Mouse (Mus musculus) midbrain, embryonic 14.5 days (tissue): ENCODE data around the gene Samd8. TPM values are rescaled to one million over a fixed set of nuclear protein-coding genes. Genes with fewer than 3 reads are reported as not detected.
A peak's percentile ranks its signal among the peaks of the same experiment; 100 is the strongest.

Experiments used
- ATAC-seq: fragments of 200-750 bp; cut with Nextera tagmentation; 2 replicates; pipeline ENCODE4 v1.8.0; 2017; ENCODE audit warnings: moderate number of reproducible peaks, moderate library complexity; ENCODE audit not compliant: low FRiP score, low TSS enrichment
- DNase-seq: peaks from one replicate; pipeline ENCODE4 v3.0.0-alpha.2; 2015
- H3K27ac ChIP-seq: fragments of 300-500 bp; sonication (generic); replicated peaks from 2 replicates; pipeline ENCODE4 v1.5.1; 2014; ENCODE audit warnings: mild to moderate bottlenecking, low read depth, low read length, moderate library complexity
- H3K27me3 ChIP-seq: fragments of 300-500 bp; sonication (generic); 2 replicates; pipeline ENCODE4 v1.6.1; 2014; ENCODE audit warnings: low read length, control low read depth, mixed read lengths; ENCODE audit not compliant: control insufficient read depth, insufficient read depth
- H3K36me3 ChIP-seq: fragments of 300-500 bp; sonication (generic); 2 replicates; pipeline ENCODE4 v1.6.1; 2014; ENCODE audit warnings: low read length, control low read depth; ENCODE audit not compliant: control insufficient read depth, insufficient read depth
- H3K4me1 ChIP-seq: fragments of 300-500 bp; sonication (generic); 2 replicates; pipeline ENCODE4 v1.6.1; 2014; ENCODE audit warnings: mild to moderate bottlenecking, antibody characterized with exemption, low read length, control low read depth; ENCODE audit not compliant: control insufficient read depth, insufficient read depth
- H3K4me2 ChIP-seq: fragments of 300-500 bp; sonication (generic); 2 replicates; pipeline ENCODE4 v1.6.1; 2014; ENCODE audit warnings: mild to moderate bottlenecking, low read length, moderate library complexity
- H3K4me3 ChIP-seq: fragments of 300-500 bp; sonication (generic); replicated peaks from 2 replicates; pipeline ENCODE4 v1.5.1; 2014; ENCODE audit warnings: low read depth, low read length
- H3K9ac ChIP-seq: fragments of 300-500 bp; sonication (generic); replicated peaks from 2 replicates; pipeline ENCODE4 v1.6.1; 2014; ENCODE audit warnings: mild to moderate bottlenecking, low read length, moderate library complexity
- H3K9me3 ChIP-seq: fragments of 300-500 bp; sonication (generic); 2 replicates; pipeline ENCODE4 v1.6.1; 2016; ENCODE audit warnings: low read length, control low read depth, mixed read lengths; ENCODE audit not compliant: control insufficient read depth
- WGBS: fragments of 180-500 bp; shearing (Covaris S2); extraction: QIAGEN DNeasy Blood & Tissue Kit; methylation state at CpG from one replicate; pipeline ENCODE4 v1.1.7; 2014; 5-methylcytosine and 5-hydroxymethylcytosine counted together
- polyA plus RNA-seq: library from polyadenylated mRNA; unstranded; fragments of >200 nt; fragmentation: Nextera tagmentation; extraction: Ambion mirVana; gene quantifications from 2 replicates; pipeline ENCODE4 v1.2.1, GENCODE M21; 2014

Gene Samd8
- polyA plus RNA-seq, 1 experiment from 2014 or later = 23.4 TPM

DNA sequence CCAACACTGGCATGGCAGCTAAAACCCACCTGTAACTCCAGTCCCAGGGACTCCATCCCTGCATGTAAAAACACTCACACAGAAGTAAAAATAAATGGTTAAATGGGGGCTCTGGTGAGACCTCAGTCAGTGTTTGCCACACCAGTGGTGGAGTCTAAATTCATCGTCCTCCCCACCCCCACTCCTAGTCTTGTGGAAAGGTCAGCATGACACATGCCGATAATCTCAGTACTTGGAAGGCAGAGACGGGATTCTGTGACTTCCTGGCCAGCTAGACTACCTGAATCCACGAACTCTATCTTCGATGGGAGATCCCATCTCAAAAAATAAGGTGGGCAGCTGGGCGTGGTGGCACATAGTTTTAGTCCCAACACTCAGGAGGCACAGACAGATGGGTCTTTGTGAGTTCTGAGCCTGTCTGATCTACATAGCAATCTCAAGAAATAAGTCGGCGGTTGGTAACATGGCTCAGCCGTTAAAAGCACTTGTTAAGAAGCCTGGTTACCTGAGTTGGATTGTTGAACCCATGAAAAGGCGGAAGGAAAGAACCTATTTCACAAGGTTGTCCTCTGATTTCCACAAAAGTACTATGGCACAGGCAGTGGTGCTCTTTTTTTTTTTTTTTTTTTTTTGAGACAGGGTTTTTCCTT lies 61.5 kb downstream of the Samd8 start:
- no peak overlapping the region for H3K27ac ChIP-seq
- no peak overlapping the region for H3K9ac ChIP-seq
- H3K4me2 ChIP-seq = no peak overlapping the region
- H3K36me3 ChIP-seq = no peaks in the 10 kb centered on the region
- DNase-seq = no peak
- H3K27me3 ChIP-seq = no peaks in the 10 kb centered on the region
- 86% methylated on average over 10 of the region's 10 CpGs for WGBS
- H3K4me1 ChIP-seq = no peaks in the 10 kb centered on the region
- H3K9me3 ChIP-seq = no peaks in the 10 kb centered on the region
- H3K4me3 ChIP-seq = no peak overlapping the region
- no peak for ATAC-seq

GRCm38 (mm10) chr14:21812590-21813162 lies 62.3 kb downstream of the Samd8 start:
- H3K9ac ChIP-seq = no peak overlapping the region
- H3K9me3 ChIP-seq = no peaks in the 10 kb centered on the region
- no peak overlapping the region for H3K4me3 ChIP-seq
- H3K36me3 ChIP-seq = no peaks in the 10 kb centered on the region
- peak; percentile 67 for DNase-seq
- ATAC-seq = no peak
- no peaks in the 10 kb centered on the region for H3K4me1 ChIP-seq
- H3K27me3 ChIP-seq = no peaks in the 10 kb centered on the region
- WGBS = 25% methylated on average over 14 of the region's 14 CpGs
- H3K27ac ChIP-seq = no peak overlapping the region
- H3K4me2 ChIP-seq = no peak overlapping the region

- H3K27me3 ChIP-seq = no peaks in the 10 kb centered on the region
- no peaks in the 10 kb centered on the region for H3K36me3 ChIP-seq
- ATAC-seq (no peak), DNase-seq (no peak)
- H3K9me3 ChIP-seq = no peaks in the 10 kb centered on the region
- 89% methylated on average over 4 of the region's 4 CpGs for WGBS
- no peak overlapping the region for H3K4me3 ChIP-seq
- H3K4me1 ChIP-seq = no peaks in the 10 kb centered on the region
- H3K27ac ChIP-seq = no peak overlapping the region
- no peak overlapping the region for H3K4me2 ChIP-seq
- H3K9ac ChIP-seq = no peak overlapping the region
Measured at GRCm38 (mm10) chr14:21813216-21813615, 62.9 kb downstream of the Samd8 start.

DNA sequence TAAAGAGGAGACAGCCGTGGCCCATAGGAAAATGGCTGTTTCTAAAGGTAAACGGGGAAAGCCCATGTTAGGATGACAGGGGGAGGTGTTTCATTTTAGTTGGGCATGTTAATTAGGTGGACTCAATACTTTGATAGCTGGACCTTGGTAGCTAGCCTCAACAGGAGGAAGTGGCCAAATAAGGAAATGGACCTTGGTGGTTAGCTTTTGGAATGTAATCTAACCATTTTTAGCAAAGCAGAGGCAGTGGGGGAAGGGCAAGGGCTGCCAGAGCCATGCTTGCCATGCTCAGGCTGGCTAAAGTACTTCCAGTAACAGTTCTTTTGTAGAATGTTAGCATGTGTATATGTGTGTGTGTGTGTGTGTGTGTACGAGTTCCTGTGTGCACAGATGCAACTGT lies 63.5 kb downstream of the Samd8 start:
- no peak for ATAC-seq
- H3K4me2 ChIP-seq = no peak overlapping the region
- 87% methylated on average over 3 of the region's 3 CpGs for WGBS
- no peaks in the 10 kb centered on the region for H3K27me3 ChIP-seq
- no peak overlapping the region for H3K9ac ChIP-seq
- H3K9me3 ChIP-seq = no peaks in the 10 kb centered on the region
- H3K4me1 ChIP-seq = no peaks in the 10 kb centered on the region
- H3K36me3 ChIP-seq = no peaks in the 10 kb centered on the region
- no peak overlapping the region for H3K27ac ChIP-seq
- no peak overlapping the region for H3K4me3 ChIP-seq
- DNase-seq = no peak

GRCm38 (mm10) chr14:21814606-21815005 lies 64.3 kb downstream of the Samd8 start:
- Histone ChIP-seq H3K27ac (no peak overlapping the region), H3K4me1 (no peaks in the 10 kb centered on the region), H3K36me3 (no peaks in the 10 kb centered on the region), H3K9me3 (no peaks in the 10 kb centered on the region), H3K9ac (no peak overlapping the region), H3K27me3 (no peaks in the 10 kb centered on the region), H3K4me2 (no peak overlapping the region), H3K4me3 (no peak overlapping the region)
- DNase-seq (no peak), ATAC-seq (no peak)
- WGBS = 92% methylated on average over 4 of the region's 4 CpGs

- 83% methylated on average over 3 of the region's 3 CpGs for whole genome bisulfite sequencing
- no peak for ATAC-seq
Measured at GRCm38 (mm10) chr14:21816255-21816654, 65.9 kb downstream of the Samd8 start.

GRCm38 (mm10) chr14:21817453-21817852 lies 67.1 kb downstream of the Samd8 start:
- H3K36me3 ChIP-seq = no peaks in the 10 kb centered on the region
- DNase-seq = no peak
- H3K4me1 ChIP-seq = no peaks in the 10 kb centered on the region
- no peak overlapping the region for H3K9ac ChIP-seq
- H3K27ac ChIP-seq = no peak overlapping the region
- H3K4me3 ChIP-seq = no peak overlapping the region
- no peak overlapping the region for H3K4me2 ChIP-seq
- no peaks in the 10 kb centered on the region for H3K27me3 ChIP-seq
- no peak for ATAC-seq
- WGBS = 42% methylated on average over 4 of the region's 4 CpGs
- no peaks in the 10 kb centered on the region for H3K9me3 ChIP-seq

More at GRCm38 (mm10) chr14:21816255-21816654, 65.9 kb downstream of the Samd8 start:
- Histone ChIP-seq H3K9me3 (no peaks in the 10 kb centered on the region), H3K4me2 (no peak overlapping the region), H3K4me1 (no peaks in the 10 kb centered on the region), H3K9ac (no peak overlapping the region), H3K27me3 (no peaks in the 10 kb centered on the region), H3K4me3 (no peak overlapping the region), H3K36me3 (no peaks in the 10 kb centered on the region), H3K27ac (no peak overlapping the region)
- no peak for DNase-seq

DNA sequence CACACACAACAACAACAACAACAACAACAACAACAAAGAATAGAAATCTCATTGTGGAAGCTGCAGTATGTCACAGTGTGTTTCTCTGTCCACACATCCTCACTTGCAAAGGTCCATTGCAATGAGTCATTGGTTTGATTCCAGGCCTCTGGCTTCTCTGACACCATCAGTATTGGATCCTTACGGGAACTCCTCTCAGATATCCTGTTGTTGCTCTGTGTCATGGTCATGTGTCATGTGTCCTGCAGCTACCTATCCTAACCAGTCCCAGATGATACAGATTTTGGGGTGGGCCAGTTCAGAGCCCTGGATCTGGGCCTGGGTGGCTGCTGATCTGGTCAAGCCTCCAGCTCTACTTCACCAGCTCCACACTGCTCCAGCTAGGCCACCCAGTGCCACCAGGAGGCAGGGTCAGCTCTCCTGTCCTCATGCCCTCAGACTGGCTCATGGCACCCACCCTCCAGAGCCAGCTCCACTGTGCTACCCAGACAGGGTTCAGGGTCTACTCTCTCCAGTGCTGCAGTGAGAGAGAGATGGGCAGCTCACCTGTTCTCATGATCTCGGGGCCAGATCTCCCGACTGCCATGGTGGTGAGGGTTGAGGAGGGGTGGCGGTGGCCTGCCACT lies 70.7 kb downstream of the Samd8 start:
- DNase-seq = no peak
- H3K27ac ChIP-seq = no peak overlapping the region
- H3K36me3 ChIP-seq = no peaks in the 10 kb centered on the region
- no peak for ATAC-seq
- H3K27me3 ChIP-seq = no peaks in the 10 kb centered on the region
- H3K4me3 ChIP-seq = no peak overlapping the region
- no peaks in the 10 kb centered on the region for H3K9me3 ChIP-seq
- H3K4me2 ChIP-seq = no peak overlapping the region
- WGBS = 93% methylated on average over 4 of the region's 4 CpGs
- H3K9ac ChIP-seq = no peak overlapping the region
- H3K4me1 ChIP-seq = no peaks in the 10 kb centered on the region

DNA sequence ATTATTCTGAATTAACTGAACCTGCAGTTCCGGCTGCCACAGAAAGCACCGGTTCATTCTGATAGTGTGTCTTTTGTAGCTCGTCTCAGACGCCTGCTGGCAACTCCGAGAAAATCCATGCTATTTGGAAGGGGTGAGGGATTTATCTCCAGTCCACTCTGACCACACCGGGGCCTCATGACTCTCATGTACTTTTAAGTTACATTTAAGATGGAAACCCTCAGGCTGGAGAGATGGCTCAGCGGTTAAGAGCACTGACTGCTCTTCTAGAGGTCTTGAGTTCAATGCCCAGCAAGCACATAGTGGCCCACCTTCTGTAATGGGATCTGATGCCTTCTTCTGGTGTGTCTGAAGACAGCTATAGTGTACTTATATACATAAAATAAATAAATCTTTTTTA lies 72.0 kb downstream of the Samd8 start:
- H3K4me1 ChIP-seq = no peaks in the 10 kb centered on the region
- no peak overlapping the region for H3K4me3 ChIP-seq
- DNase-seq = no peak
- WGBS = 61% methylated on average over 7 of the region's 7 CpGs
- no peak overlapping the region for H3K27ac ChIP-seq
- ATAC-seq = no peak
- H3K9me3 ChIP-seq = no peaks in the 10 kb centered on the region
- H3K27me3 ChIP-seq = no peaks in the 10 kb centered on the region
- H3K36me3 ChIP-seq = no peaks in the 10 kb centered on the region
- no peak overlapping the region for H3K4me2 ChIP-seq
- no peak overlapping the region for H3K9ac ChIP-seq
